In genomic region chr13:42526966-42527365, GRCm38 (mm10) we compare ENCODE assay signal across 10 mouse cellular contexts.
DNase-seq lines count a peak whose midpoint lies in the region; ATAC-seq and TF ChIP-seq lines count a peak whose summit lies in the region.
"Had no signal": no experiment of that assay in that cellular context is flagged by ENCODE, and none has a peak within 500 bp of the region (broad histone marks: within the 10 kb centered on the region; RNA-seq: fewer than 3 reads in every experiment).

No protein-coding gene starts in this region.

- H3K4me1 ChIP-seq in kidney, adult 2 months (ENCODE audit: control insufficient read depth, insufficient read depth, low read length), result no peaks in the 10 kb centered on the region; the same call in 1 of the 2 replicates
- peaks cover 6% of the 10 kb centered on the region; the same call in 1 of the 2 replicates for H3K4me1 ChIP-seq in kidney, embryonic 14.5 days (ENCODE audit: control insufficient read depth, insufficient read depth, low read length)
- H3K4me1 ChIP-seq in lung, adult 2 months (ENCODE audit: control insufficient read depth, insufficient read depth, low read length), result peaks cover 13% of the 10 kb centered on the region
- no peaks in the 10 kb centered on the region for H3K4me1 ChIP-seq in forebrain, embryonic 15.5 days
- no peaks in the 10 kb centered on the region for H3K4me1 ChIP-seq in midbrain, embryonic 16.5 days (ENCODE audit: control insufficient read depth, insufficient read depth, low read length)
- H3K4me1 ChIP-seq: embryonic facial prominence, embryonic 15.5 days had no signal

- TF ChIP-seq POLR2A in kidney, adult 2 months (IDR thresholded peaks at IDR 0.05; ENCODE audit: low read depth, low read length), result no peak
- no peak for TF ChIP-seq POLR2A in lung, adult 2 months (IDR thresholded peaks at IDR 0.05; ENCODE audit: borderline replicate concordance, extremely low read depth, low read depth, low read length)

- ATAC-seq in kidney, embryonic 14.5 days (ENCODE audit: low FRiP score, low TSS enrichment), result no peak
- ATAC-seq in forebrain, embryonic 15.5 days (replicated peaks), result no peak
- ATAC-seq in midbrain, embryonic 16.5 days, result no peak

- TF ChIP-seq CTCF in kidney, adult 2 months (conservative IDR thresholded peaks at IDR 0.05; ENCODE audit: insufficient read depth, insufficient read length, low read depth, low read length), result no peak
- TF ChIP-seq CTCF in lung, adult 2 months (IDR thresholded peaks at IDR 0.05; ENCODE audit: insufficient read depth, low read length), result no peak

- H3K36me3 ChIP-seq in kidney, adult 2 months (ENCODE audit: control insufficient read depth, insufficient read depth, low read length), result no peaks in the 10 kb centered on the region
- H3K36me3 ChIP-seq in kidney, embryonic 14.5 days (ENCODE audit: control insufficient read depth, insufficient read depth, low read length), result no peaks in the 10 kb centered on the region
- no peaks in the 10 kb centered on the region for H3K36me3 ChIP-seq in forebrain, embryonic 15.5 days
- H3K36me3 ChIP-seq in midbrain, embryonic 16.5 days (ENCODE audit: control insufficient read depth, insufficient read depth, low read length), result no peaks in the 10 kb centered on the region
- H3K36me3 ChIP-seq: embryonic facial prominence, embryonic 15.5 days had no signal

- no peak overlapping the region for H3K4me2 ChIP-seq in kidney, embryonic 14.5 days (replicated peaks; ENCODE audit: low read depth, low read length)
- H3K4me2 ChIP-seq in forebrain, embryonic 15.5 days (replicated peaks), result no peak overlapping the region
- H3K4me2 ChIP-seq in midbrain, embryonic 16.5 days (ENCODE audit: low read length), result no peak overlapping the region
- H3K4me2 ChIP-seq: embryonic facial prominence, embryonic 15.5 days had no signal

- no peaks in the 10 kb centered on the region for H3K27me3 ChIP-seq in kidney, adult 2 months (replicated peaks; ENCODE audit: control insufficient read depth, insufficient read depth, low read length)
- no peaks in the 10 kb centered on the region for H3K27me3 ChIP-seq in kidney, embryonic 14.5 days (ENCODE audit: control insufficient read depth, insufficient read depth, low read length)
- no peaks in the 10 kb centered on the region for H3K27me3 ChIP-seq in forebrain, embryonic 15.5 days
- no peaks in the 10 kb centered on the region for H3K27me3 ChIP-seq in midbrain, embryonic 16.5 days (ENCODE audit: control insufficient read depth, insufficient read depth, low read depth, low read length)
- H3K27me3 ChIP-seq: embryonic facial prominence, embryonic 15.5 days had no signal

- no peaks in the 10 kb centered on the region for H3K9me3 ChIP-seq in kidney, embryonic 14.5 days (ENCODE audit: control insufficient read depth, low read length)
- H3K9me3 ChIP-seq in forebrain, embryonic 15.5 days, result no peaks in the 10 kb centered on the region
- no peaks in the 10 kb centered on the region for H3K9me3 ChIP-seq in midbrain, embryonic 16.5 days (replicated peaks; ENCODE audit: control insufficient read depth, low read length, poor library complexity, severe bottlenecking)
- H3K9me3 ChIP-seq: embryonic facial prominence, embryonic 15.5 days had no signal

- no peak overlapping the region for H3K9ac ChIP-seq in kidney, embryonic 14.5 days (ENCODE audit: low read depth, low read length)
- no peak overlapping the region for H3K9ac ChIP-seq in forebrain, embryonic 15.5 days (replicated peaks)
- no peak overlapping the region for H3K9ac ChIP-seq in midbrain, embryonic 16.5 days (ENCODE audit: low read depth, low read length)
- H3K9ac ChIP-seq: embryonic facial prominence, embryonic 15.5 days had no signal

- H3K4me3 ChIP-seq in kidney, adult 2 months (ENCODE audit: insufficient read depth, low read depth, low read length), result no peak overlapping the region
- no peak overlapping the region for H3K4me3 ChIP-seq in kidney, embryonic 14.5 days (ENCODE audit: low read length)
- no peak overlapping the region for H3K4me3 ChIP-seq in lung, adult 2 months (replicated peaks; ENCODE audit: extremely low read depth, low read depth, low read length)
- H3K4me3 ChIP-seq in forebrain, embryonic 15.5 days, result no peak overlapping the region
- H3K4me3 ChIP-seq in midbrain, embryonic 16.5 days (ENCODE audit: low read depth, low read length), result no peak overlapping the region
- H3K4me3 ChIP-seq: embryonic facial prominence, embryonic 15.5 days had no signal

- 23% methylated on average over 8 of the region's 8 CpGs for WGBS in kidney, adult 2 months
- WGBS in kidney, embryonic 14.5 days, result 15% methylated on average over 8 of the region's 8 CpGs
- 15% methylated on average over 8 of the region's 8 CpGs for WGBS in lung, adult 2 months
- 73% methylated on average over 8 of the region's 8 CpGs for WGBS in forebrain, embryonic 15.5 days
- WGBS in midbrain, embryonic 16.5 days, result 41% methylated on average over 8 of the region's 8 CpGs

- intact Hi-C loops in heart, postnatal 10 days (cut with DNase I), result no loop called here

- H3K27ac ChIP-seq in kidney, adult 2 months (ENCODE audit: insufficient read depth, low read depth, low read length), result no peak overlapping the region
- H3K27ac ChIP-seq in kidney, embryonic 14.5 days (ENCODE audit: low read depth, low read length), result no peak overlapping the region
- no peak overlapping the region for H3K27ac ChIP-seq in forebrain, embryonic 15.5 days (replicated peaks)
- no peak overlapping the region for H3K27ac ChIP-seq in midbrain, embryonic 16.5 days (ENCODE audit: low read length)
- H3K27ac ChIP-seq: embryonic facial prominence, embryonic 15.5 days; macrophage had no signal

- peak; percentile 79 for DNase-seq in kidney, adult 2 months
- peak; percentile 80 for DNase-seq in embryo, embryonic 10 days (ENCODE audit: low spot score)
- DNase-seq in heart, postnatal 10 days, result peak; percentile 67 to 72
- peak; percentile 46 for DNase-seq in lung, adult 2 months
- DNase-seq in thymus, postnatal 10 days (ENCODE audit: low spot score in 2 of 2), result no peak

Comparison
In these comparisons a context has a peak if more than half of its experiments do, and no peak if none do; other contexts are left out.
1. DNase-seq: peak in kidney, adult 2 months (single experiment), embryo, embryonic 10 days (single experiment), heart, postnatal 10 days (2 of 2) and lung, adult 2 months (single experiment); none in thymus, postnatal 10 days (0 of 2).